Mouse (Mus musculus) ovary, postnatal 10 days (tissue): Measurements from ENCODE around the gene Fbln1.

ENCODE experiments used
- DNase-seq: peaks from one replicate; pipeline ENCODE4 v3.0.0; 2022; ENCODE audit warnings: low spot score

Fbln1 gene

DNA sequence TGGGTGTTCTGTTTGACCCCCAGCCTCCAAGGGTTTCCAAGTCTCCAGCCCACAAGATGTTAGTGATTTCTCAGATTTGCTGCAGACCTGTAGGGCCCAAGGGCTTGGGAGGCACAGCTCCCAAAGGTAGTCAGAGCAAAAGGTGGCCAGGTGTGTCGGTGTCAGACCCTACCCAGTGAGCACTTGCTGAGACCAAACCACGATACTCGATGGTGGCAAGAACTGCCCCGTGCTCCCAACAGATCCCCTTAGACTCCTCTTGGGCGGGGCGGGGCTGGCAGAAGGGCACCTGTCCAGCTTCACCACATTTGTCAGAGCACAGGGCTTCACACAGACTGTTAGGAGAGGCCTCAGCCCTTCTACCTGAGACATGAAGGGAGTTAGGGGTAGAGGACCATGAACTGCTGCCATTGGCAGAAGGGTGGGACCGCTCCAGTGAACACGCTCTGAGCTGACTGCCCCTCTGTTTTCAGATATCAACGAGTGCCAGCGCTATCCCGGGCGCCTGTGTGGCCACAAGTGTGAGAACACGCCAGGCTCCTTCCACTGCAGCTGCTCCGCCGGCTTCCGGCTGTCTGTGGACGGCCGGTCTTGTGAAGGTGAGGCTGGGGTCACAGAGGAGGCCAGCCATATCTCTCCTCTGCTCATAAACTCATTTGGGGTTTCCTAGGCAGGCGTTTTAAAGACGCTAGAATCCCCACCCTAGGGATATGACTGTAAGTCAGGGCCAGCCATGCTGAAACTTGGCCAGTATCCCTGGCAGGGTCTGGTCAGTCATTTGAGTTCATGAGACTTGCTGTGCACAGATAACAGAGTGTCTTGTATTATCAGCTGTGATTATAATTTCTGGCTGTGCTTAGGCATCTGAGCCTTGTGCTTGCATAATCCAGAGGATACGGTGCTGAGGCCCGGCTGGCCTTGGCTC, 33.3 kb downstream of the Fbln1 start:
- no peak for DNase-seq

DNA sequence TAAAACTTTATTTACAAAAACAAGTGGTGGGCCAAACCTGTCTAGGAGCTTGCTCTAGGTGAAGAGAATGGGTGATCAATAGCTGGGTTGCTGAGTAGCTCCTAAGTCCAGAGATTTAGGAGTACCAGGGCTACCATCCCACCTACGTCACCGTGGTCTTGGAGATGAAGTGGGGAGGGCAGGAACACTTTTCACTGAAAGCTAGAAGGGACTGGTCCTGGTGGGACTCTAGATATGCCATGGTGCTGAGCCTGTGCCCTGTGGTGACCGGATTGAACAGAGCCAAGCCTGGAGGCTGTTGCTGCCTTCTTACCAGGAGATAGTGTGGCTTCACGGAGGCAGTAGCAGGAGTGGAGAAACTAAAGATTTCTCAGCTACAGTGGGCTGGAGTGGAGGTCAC, 34.3 kb downstream of the Fbln1 start:
- DNase-seq: no peak

DNA sequence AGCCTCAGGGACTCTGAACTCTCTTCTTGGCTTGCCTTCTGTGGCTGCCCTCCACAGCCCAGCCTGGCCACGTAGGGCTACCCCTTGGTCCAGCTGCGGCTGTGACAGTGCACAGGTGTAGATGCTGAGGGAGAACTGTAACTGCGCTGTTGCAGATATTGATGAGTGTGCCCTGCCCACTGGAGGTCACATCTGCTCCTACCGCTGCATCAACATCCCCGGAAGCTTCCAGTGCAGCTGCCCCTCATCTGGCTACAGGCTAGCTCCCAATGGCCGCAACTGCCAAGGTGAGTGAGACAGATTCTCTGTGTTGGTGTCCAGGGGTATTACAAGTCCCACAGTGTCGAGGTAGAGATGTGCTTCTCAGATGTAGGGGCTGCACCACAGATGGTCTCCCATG, 36.1 kb downstream of the Fbln1 start:
- no peak for DNase-seq

DNA sequence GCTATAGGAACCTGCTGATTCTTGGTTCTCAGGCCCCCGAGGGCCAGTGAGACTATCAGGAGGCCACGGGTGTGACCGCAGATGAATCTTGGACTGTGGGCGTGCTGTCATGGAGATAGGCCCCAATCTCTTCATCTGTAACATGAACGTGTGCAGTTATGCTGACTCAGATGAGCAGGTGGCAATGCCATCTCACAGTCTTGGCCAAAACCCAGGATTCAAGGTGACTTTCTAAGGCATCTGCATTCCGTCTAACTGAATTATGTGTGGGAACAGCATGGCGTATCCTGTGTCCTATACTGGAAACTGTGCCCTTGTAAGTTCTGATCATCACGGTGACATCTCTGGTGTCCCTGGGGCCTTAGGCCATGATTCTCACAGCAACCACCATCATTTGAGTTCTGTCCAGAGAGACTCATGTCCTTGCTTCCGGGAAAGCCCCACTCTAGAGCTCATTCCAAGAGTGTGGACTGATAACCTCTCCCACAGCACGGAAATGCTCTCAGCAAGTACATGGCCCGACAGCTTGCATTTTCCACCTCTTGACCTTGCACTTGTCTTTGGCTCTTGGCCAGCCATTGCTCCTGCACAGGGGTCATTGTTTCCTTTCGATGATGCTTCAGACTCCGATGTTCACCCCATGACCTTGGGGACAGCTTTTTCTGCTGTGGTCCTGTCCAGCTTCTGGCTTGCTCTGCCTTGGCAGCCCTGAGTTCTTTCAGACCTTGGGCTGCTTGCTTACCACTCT, 38.8 kb downstream of the Fbln1 start:
- DNase-seq: no peak

DNA sequence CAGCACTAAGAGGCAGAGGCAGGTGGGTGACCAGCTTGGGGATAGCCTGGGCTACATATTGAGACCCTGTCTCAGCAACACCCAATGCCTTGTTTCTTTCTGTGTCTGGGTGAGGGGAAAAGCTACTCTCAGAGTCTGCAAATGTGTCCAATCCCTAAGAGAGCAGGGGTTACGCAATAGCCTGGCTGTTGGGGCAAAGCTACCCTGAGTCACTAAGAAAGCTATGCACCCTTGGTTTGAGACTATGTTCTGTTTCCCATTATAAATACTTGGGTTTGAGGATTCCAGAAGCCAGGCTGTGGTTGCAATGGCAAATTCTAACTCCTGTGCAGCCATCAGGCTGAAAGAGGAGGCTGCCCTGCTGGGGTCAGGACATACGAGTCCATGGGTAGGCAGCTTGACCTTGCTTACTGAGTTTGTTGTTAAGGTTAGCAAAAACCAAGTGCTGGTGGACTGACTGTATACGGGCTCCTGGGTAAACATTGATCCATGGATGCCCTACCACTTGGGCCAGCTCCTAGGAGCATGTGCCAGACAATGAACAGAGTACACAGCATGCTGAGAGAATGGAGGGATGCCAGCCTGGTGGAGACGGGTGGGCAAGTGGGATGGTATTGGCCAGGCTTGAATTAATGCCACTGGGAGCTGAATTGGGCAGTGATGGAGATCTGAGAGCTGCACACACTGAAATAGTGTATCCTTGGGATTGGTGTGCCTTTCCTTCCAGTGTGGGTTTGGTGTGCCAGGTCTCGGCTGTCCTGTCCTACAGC, 39.7 kb downstream of the Fbln1 start:
- no peak for DNase-seq

- DNase-seq: no peak
These were observed 40.3 kb downstream of the Fbln1 start for GRCm38 (mm10) chr15:85246016-85246415.

DNA sequence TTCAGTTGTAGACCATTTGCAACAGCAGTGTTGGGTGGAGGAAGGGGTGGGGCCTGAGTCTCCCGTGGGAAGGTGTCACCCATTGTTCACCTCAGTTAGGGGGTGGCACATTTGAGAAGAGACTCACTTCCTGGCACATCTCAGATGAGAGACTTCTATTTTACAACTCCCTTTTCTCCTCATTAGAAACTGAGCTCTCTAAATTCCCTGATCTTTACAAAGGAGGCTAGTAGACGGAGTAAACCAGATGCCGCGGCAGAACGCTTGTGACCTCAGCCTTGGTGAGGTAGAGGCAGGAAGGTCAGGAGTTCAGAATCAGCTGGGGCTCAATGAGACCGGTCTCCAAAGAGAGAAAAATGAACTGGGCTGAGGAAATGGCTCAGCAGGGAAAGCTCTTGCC, 41.2 kb downstream of the Fbln1 start:
- no peak for DNase-seq

- DNase-seq: no peak
These were observed 42.6 kb downstream of the Fbln1 start for GRCm38 (mm10) chr15:85248311-85248710.

DNA sequence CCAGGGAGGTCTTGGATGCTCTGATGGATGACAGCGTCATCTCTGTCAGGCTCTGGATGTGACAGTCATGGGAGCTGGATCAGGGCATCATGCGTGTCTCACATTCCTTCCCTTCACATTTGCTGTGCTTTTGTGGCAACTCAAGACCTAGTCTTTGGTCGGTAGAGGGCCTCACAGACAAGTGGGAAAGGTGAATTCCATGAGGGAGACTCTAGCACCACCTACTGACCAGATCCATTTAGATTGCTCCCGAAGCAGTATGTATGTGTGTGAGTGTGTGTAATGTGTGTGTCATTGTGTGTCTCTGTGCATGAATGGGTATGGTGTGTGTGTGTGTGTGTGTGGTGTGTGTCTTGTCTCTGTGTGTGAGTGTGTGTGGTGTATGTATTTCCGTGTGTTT, 43.5 kb downstream of the Fbln1 start:
- no peak for DNase-seq

GRCm38 (mm10) chr15:85250436-85250835, 44.7 kb downstream of the Fbln1 start:
- no peak for DNase-seq

- DNase-seq: no peak
These were observed 46.7 kb downstream of the Fbln1 start for GRCm38 (mm10) chr15:85252476-85252875.

GRCm38 (mm10) chr15:85257775-85258429, 52.2 kb downstream of the Fbln1 start:
- peak; percentile 36 for DNase-seq

- no peak for DNase-seq
These were observed 57.1 kb downstream of the Fbln1 start for GRCm38 (mm10) chr15:85262805-85263204.

DNA sequence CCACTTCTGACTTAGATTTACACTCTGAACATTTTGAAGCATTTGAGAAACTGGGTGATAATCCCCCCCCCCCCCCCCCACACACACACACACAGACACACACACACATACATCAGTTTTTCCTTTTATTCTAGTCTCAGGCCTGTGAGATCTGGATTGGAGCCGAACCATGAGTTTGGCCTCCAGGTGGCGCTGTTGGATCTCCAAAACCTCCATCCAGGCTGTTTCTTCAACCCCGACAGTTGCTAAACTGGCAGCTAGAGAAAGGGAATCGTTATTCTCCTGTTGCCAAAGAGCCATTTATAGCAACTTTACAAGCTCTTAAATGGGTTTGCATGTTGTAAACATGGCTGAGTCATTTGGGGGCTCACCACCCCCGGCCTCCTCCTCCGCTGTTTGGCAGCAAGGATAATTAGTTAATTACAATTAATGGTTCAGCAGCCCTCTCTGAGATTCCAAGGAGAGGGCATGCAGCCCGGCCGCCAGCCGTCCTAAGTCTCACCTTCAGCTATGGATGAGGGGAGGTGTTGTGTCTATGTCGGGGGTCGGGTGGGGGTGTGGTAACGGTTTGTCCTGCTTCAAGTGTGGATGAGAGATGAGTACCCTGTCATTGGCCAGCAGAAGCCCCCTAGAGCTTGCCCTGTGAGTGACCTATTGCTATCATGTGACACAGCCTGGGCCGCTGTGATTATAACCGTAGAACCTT, 61.1 kb downstream of the Fbln1 start:
- DNase-seq: peak; percentile 56

DNA sequence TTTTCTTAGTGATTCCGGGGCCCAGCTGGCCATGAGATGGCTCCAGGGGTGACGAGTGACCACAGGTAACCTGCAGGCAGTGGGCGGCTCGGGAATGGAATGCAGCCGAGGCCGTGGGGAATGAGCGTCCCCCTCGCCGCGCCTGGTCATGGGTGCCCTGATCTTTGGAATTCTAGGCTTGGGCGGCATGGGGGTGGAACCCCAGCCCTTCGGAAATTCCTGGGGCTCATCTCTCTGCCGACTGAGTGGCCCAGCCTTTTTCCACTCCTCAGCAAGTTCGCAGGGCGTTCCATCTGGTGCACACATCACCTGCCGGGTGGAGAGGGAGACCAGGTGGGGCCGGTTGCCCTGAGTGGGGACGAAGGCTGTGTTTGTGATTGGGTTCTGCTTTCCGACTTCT, 62.1 kb downstream of the Fbln1 start:
- no peak for DNase-seq

GRCm38 (mm10) chr15:85272988-85273387, 67.2 kb downstream of the Fbln1 start:
- no peak for DNase-seq

DNA sequence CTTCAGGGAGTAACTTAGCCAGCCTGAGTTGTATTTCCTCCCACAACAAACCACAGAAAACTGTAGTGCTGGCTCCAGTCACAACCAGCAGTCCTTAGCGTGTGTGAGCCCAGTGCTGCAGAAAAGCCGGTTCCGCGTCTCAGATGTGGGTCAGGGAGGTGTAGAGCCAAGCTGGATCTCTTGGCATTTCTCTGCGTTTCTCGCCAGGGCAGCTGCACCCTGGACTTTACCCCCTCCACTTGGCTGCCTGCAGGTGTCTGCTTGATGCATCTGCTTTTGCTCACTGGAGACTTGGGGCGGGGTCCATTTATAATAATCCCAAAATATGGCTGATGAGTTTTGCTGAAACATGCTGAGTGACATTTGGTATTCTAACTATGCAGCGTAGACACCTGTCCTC, 71.5 kb downstream of the Fbln1 start:
- no peak for DNase-seq

DNA sequence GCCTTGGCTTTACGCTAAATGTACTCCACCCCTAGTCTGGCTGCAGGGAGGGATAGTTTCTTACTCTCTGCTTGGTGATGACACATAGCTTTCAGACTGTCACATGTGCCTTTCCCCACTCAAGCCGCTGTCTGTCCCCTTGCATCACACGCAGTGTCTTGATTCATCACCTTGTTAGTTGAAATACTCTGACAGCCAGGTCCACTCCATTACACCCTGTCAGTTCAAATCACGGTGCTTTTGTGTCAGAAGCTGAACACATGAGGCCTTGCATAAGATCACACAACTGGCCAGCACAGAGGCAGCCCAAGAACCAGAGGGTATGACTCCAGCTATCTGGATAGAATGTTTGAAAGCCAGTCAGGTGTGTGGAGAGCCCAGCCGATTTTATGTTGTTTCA, 73.2 kb downstream of the Fbln1 start:
- no peak for DNase-seq

DNA sequence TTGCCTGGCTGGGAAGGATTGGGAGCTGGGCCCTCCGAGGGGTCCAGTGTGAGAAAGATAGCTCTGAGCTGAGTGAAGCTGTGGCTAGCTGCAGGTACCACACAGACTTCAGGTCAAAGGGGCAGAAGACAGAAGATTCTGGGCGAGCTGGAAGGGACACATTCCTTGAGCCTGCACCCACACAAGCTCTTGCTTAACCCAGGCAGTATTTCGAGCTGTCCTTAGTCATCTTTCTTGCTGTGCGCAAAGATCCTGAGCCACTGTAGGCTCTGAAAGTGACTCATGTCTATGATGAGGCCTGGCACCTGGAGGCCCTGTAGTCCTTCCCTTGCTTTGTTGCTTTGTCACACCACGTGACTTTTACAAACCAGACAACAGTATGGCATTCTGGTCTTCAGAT, 76.3 kb downstream of the Fbln1 start:
- DNase-seq: no peak

DNA sequence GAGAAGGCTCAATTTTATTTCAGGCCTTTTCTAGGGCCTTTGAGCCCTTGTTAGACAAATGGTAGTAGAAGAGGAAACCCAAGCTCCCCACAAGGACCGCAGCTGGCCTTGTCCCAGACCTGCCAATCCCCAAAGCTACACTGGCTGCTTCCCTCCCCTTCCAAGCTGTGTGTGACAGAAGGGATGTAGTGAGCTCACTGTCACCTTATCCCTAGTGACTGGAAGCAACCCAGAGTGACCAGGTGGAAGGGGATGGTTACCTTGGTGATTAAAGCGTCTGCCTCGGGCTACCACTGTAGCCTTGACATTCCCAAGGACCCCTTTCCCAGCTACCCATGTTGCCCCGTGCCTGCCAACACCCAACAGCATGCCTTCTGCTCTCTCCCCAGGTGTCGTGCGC, 78.9 kb downstream of the Fbln1 start:
- DNase-seq: no peak

GRCm38 (mm10) chr15:85294632-85295031, 88.9 kb downstream of the Fbln1 start:
- DNase-seq: no peak
